Mouse (Mus musculus): Measurements from ENCODE around the gene Tsr3. TPM values are rescaled to one million over a fixed set of nuclear protein-coding genes. Genes with fewer than 3 reads are reported as not detected.

The Tsr3 gene
- polyA plus RNA-seq, 1 experiment from 2014 or later, result 33.6 TPM

DNA sequence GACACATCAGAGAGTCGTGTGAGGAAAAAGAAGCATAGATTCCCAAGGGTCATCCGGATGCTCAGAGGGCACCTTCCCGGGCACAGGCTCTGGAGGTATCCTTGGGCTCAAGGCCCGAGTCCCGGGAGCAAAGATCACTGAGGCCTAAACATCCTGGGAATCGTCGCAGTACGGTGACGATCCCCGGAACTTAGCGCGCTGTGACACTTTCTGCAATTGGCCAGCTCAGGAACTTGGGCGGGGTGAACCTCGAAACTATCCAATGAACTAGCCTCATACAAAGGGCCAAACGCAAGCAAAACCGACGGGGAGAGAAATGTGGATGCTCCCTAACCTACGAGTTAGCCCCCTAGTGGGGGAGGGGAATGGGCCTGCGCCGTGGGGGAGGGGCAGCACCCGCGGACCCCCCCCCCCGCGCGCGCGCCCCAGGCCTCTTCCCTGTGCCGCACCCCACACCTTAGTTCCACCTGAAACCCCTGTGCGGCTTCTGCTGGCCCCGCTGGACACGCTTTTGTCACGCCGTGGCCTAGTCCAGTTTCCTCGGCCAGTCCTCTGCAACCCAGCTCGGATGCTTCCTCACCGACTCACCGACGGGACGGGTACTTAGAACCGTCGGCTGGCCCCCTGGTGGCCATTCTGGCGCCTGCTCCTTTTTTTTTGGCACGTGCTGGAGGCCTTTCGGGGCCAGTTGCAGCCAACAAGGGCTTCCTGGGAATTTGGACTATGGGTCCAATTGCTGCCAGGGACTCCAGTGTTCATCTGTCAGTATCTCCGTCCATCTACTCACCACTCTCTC lies 33.9 kb downstream of the Tsr3 start:
- WGBS (ENCODE audit: insufficient replicate concordance), result 1% methylated on average over 37 of the region's 45 CpGs
- H3K9me3 ChIP-seq (replicated peaks; ENCODE audit: control insufficient read depth, low read length), result no peaks in the 10 kb centered on the region
- H3K27ac ChIP-seq (ENCODE audit: low read depth, low read length), result peak overlapping the region; percentile 99
- ATAC-seq (replicated peaks; ENCODE audit: insufficient number of reproducible peaks, low FRiP score, low TSS enrichment), result peak; percentile 88
- no peaks in the 10 kb centered on the region for H3K27me3 ChIP-seq (ENCODE audit: control insufficient read depth, insufficient read depth, low read length)
- H3K36me3 ChIP-seq (ENCODE audit: control insufficient read depth, insufficient read depth, low read length), result peaks cover 1% of the 10 kb centered on the region; the same call in 1 of the 2 replicates
- H3K4me1 ChIP-seq (ENCODE audit: control insufficient read depth, insufficient read depth, low read length), result peaks cover 18% of the 10 kb centered on the region
- H3K9ac ChIP-seq (ENCODE audit: low read depth, low read length), result peak overlapping the region; percentile 99
- peak overlapping the region; percentile 95 for H3K4me2 ChIP-seq
- peak overlapping the region; percentile 94 for H3K4me3 ChIP-seq (ENCODE audit: low read depth, low read length)

DNA sequence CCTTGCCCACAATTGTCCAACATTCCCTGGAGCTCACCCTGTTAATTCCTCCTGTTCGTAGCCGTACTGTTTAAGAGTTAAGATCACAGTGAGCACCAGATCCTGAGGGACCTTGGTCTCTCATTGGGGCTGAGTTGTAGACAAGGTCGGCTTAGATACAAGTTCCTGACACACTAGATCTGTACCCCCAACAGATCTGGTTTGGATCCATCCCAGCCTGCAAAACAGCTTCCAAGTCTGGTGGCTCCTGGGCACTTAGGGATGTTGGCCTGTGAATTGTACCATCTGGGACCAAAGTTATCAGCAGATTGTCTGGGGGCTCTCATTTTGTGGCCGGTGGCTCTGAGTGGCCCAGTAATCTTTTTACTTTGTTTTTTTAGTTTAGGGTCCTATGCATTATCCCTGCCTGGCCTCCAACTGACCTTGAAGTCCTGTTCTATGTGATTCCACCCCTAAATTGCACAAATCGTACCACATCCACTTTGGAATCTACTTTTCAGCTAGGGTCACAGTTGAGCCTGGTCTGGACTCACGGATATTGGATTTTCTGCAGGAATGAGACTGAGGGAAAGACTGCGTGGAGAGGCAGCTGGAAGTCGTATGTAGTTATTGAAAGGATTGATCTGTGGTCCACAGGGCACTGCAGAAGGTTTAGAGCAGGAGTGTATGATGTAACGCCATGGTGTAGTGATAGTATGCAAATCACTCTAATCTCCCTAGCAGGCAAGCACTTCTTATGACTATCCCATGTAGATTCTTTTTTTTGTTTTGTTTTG lies 34.8 kb downstream of the Tsr3 start, which contains the start of gene Ube2i:
Gene Ube2i (minus strand): TSS at position 52 of the 776 bp plus-strand sequence.
- H3K27me3 ChIP-seq (ENCODE audit: control insufficient read depth, insufficient read depth, low read length), result no peaks in the 10 kb centered on the region
- WGBS (ENCODE audit: insufficient replicate concordance), result 80% methylated on average over 9 of the region's 9 CpGs
- H3K9ac ChIP-seq (ENCODE audit: low read depth, low read length), result peak within 1 kb of the TSS; percentile 99
- H3K4me1 ChIP-seq (ENCODE audit: control insufficient read depth, insufficient read depth, low read length), result peaks cover 18% of the 10 kb centered on the region
- H3K9me3 ChIP-seq (replicated peaks; ENCODE audit: control insufficient read depth, low read length), result no peaks in the 10 kb centered on the region
- peak within 1 kb of the TSS; percentile 95 for H3K4me2 ChIP-seq
- peak within 1 kb of the TSS; percentile 94 for H3K4me3 ChIP-seq (ENCODE audit: low read depth, low read length)
- peak within 1 kb of the TSS; percentile 99 for H3K27ac ChIP-seq (ENCODE audit: low read depth, low read length)
- H3K36me3 ChIP-seq (ENCODE audit: control insufficient read depth, insufficient read depth, low read length), result no peaks in the 10 kb centered on the region
- no peak for ATAC-seq (replicated peaks; ENCODE audit: insufficient number of reproducible peaks, low FRiP score, low TSS enrichment)

DNA sequence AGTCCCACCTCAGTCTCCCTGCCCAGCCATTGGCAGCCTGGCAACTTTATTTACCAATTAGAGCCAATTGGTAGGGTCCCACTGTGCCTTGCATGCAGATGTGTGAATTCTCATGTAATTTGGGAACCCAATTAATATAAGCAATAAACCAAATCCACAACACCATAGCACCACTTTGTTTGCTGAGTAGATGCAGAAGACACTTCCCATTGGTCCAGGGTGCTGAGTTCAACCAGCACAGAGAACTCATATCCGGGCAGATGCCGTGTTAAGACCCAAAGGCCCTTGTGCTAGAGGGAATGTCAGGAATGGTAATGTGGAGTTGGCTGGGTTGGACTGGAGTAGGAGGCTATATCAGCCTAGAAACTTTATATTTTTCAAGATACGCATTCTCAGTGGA lies 35.9 kb downstream of the Tsr3 start:
- WGBS (ENCODE audit: insufficient replicate concordance), result 90% methylated on average over 3 of the region's 3 CpGs
- no peak for ATAC-seq (replicated peaks; ENCODE audit: insufficient number of reproducible peaks, low FRiP score, low TSS enrichment)
- Histone ChIP-seq H3K4me2 (no peak overlapping the region), H3K27me3 (ENCODE audit: control insufficient read depth, insufficient read depth, low read length) (no peaks in the 10 kb centered on the region), H3K9me3 (replicated peaks; ENCODE audit: control insufficient read depth, low read length) (no peaks in the 10 kb centered on the region), H3K36me3 (ENCODE audit: control insufficient read depth, insufficient read depth, low read length) (no peaks in the 10 kb centered on the region), H3K4me3 (ENCODE audit: low read depth, low read length) (no peak overlapping the region), H3K27ac (ENCODE audit: low read depth, low read length) (no peak overlapping the region), H3K4me1 (ENCODE audit: control insufficient read depth, insufficient read depth, low read length) (peaks cover 12% of the 10 kb centered on the region), H3K9ac (ENCODE audit: low read depth, low read length) (no peak overlapping the region)

DNA sequence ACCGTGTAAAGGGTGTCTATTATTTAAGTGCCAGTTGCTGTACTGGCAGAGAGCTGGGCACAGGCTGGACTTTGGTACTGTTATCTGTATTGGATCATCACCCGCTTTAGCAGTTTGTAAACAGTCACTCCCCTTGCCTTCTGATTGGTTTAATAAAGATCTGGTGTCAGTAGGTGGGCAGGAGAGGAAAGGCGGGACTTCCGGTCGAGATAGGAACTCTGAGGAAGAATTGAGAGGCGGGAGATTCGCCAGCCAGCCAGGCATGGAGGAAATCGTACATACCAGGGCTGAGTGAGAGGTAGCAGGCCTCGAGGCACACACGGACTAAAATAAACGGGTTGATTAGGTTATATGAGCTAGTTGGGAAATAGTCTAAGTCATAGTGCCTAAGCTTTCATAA lies 42.2 kb downstream of the Tsr3 start:
- Histone ChIP-seq H3K9ac (ENCODE audit: low read depth, low read length) (0 out of 2 replicates have a peak overlapping the region, but pooled peaks have one; percentile 39), H3K27me3 (ENCODE audit: control insufficient read depth, insufficient read depth, low read length) (no peaks in the 10 kb centered on the region), H3K27ac (ENCODE audit: low read depth, low read length) (no peak overlapping the region), H3K4me3 (ENCODE audit: low read depth, low read length) (no peak overlapping the region), H3K4me1 (ENCODE audit: control insufficient read depth, insufficient read depth, low read length) (no peaks in the 10 kb centered on the region), H3K4me2 (no peak overlapping the region; the same call in 1 of the 2 replicates), H3K36me3 (ENCODE audit: control insufficient read depth, insufficient read depth, low read length) (no peaks in the 10 kb centered on the region), H3K9me3 (replicated peaks; ENCODE audit: control insufficient read depth, low read length) (no peaks in the 10 kb centered on the region)
- no peak for ATAC-seq (replicated peaks; ENCODE audit: insufficient number of reproducible peaks, low FRiP score, low TSS enrichment)
- WGBS (ENCODE audit: insufficient replicate concordance), result 25% methylated on average over 11 of the region's 11 CpGs

DNA sequence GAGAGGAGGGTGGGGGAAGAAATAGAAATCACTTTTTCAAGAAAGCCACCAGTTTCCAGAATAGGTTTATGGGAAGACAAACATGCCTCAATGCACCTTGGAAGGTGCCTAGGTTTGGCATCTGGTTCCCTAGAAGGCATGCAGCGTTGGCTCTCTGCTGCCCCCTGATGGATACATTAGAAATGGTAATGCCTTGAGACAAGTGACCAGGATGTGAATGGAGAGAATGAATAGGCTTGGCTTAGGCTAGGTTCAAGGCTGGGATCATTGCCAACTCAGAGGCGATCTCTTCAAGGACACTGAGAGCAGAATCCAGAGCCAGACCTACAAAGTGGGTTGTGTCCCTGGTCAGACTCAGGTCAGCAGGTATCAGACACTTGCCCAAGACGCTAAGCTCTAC lies 45.1 kb downstream of the Tsr3 start:
- H3K36me3 ChIP-seq (ENCODE audit: control insufficient read depth, insufficient read depth, low read length), result no peaks in the 10 kb centered on the region
- no peak overlapping the region for H3K27ac ChIP-seq (ENCODE audit: low read depth, low read length)
- no peak overlapping the region for H3K4me3 ChIP-seq (ENCODE audit: low read depth, low read length)
- no peak overlapping the region for H3K4me2 ChIP-seq
- H3K9me3 ChIP-seq (replicated peaks; ENCODE audit: control insufficient read depth, low read length), result no peaks in the 10 kb centered on the region
- no peaks in the 10 kb centered on the region for H3K4me1 ChIP-seq (ENCODE audit: control insufficient read depth, insufficient read depth, low read length)
- no peak overlapping the region for H3K9ac ChIP-seq (ENCODE audit: low read depth, low read length)
- H3K27me3 ChIP-seq (ENCODE audit: control insufficient read depth, insufficient read depth, low read length), result no peaks in the 10 kb centered on the region
- ATAC-seq (replicated peaks; ENCODE audit: insufficient number of reproducible peaks, low FRiP score, low TSS enrichment), result no peak
- 22% methylated on average over 3 of the region's 3 CpGs for WGBS (ENCODE audit: insufficient replicate concordance)

DNA sequence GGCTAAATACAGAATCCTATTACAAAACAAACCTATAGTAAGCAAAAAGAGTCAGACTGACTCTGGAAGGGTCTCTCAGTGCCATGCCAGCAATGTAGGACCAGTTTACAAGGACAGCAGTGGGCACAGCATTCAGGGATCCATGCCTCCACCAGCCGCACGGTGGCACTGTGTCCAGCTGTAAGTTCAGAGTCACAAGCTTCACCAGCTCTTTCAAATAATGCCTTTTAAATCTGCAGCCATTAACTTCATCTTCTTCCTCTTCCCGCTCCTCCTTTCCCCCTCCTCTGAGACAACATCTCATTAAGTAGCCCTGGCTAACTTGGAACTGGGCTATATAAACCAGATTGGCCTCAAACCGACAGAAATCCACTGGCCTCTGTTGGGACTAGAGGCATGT lies 48.9 kb downstream of the Tsr3 start:
- H3K4me1 ChIP-seq (ENCODE audit: control insufficient read depth, insufficient read depth, low read length), result no peaks in the 10 kb centered on the region
- no peak for ATAC-seq (replicated peaks; ENCODE audit: insufficient number of reproducible peaks, low FRiP score, low TSS enrichment)
- no peak overlapping the region for H3K4me2 ChIP-seq
- no peaks in the 10 kb centered on the region for H3K27me3 ChIP-seq (ENCODE audit: control insufficient read depth, insufficient read depth, low read length)
- H3K9ac ChIP-seq (ENCODE audit: low read depth, low read length), result no peak overlapping the region
- H3K4me3 ChIP-seq (ENCODE audit: low read depth, low read length), result no peak overlapping the region
- WGBS (ENCODE audit: insufficient replicate concordance), result 21% methylated on average over 4 of the region's 4 CpGs
- no peak overlapping the region for H3K27ac ChIP-seq (ENCODE audit: low read depth, low read length)
- no peaks in the 10 kb centered on the region for H3K36me3 ChIP-seq (ENCODE audit: control insufficient read depth, insufficient read depth, low read length)
- H3K9me3 ChIP-seq (replicated peaks; ENCODE audit: control insufficient read depth, low read length), result no peaks in the 10 kb centered on the region

DNA sequence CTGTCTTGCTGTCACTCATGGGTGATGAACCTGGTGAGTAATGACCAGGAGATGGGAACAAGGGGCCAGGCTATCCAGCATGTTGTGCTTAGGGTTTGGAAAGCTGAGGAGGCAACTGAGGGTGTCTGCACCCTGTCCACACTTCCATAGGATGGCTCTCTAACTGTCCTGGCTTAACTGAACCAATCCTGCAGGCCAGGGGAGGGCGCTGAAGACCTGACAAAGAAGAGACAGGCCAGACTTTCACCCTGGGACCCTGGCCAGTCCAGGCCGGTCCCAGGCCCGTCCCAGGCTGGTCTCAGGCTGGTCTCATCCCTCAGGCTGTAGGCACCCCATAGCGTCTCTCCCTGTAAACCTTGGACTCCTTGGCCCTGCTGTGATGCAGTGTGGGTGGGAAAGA lies 50.4 kb downstream of the Tsr3 start:
- H3K4me1 ChIP-seq (ENCODE audit: control insufficient read depth, insufficient read depth, low read length), result no peaks in the 10 kb centered on the region
- H3K4me2 ChIP-seq, result no peak overlapping the region
- H3K36me3 ChIP-seq (ENCODE audit: control insufficient read depth, insufficient read depth, low read length), result no peaks in the 10 kb centered on the region
- no peak for ATAC-seq (replicated peaks; ENCODE audit: insufficient number of reproducible peaks, low FRiP score, low TSS enrichment)
- H3K9me3 ChIP-seq (replicated peaks; ENCODE audit: control insufficient read depth, low read length), result no peaks in the 10 kb centered on the region
- no peak overlapping the region for H3K9ac ChIP-seq (ENCODE audit: low read depth, low read length)
- H3K27ac ChIP-seq (ENCODE audit: low read depth, low read length), result no peak overlapping the region
- H3K27me3 ChIP-seq (ENCODE audit: control insufficient read depth, insufficient read depth, low read length), result no peaks in the 10 kb centered on the region
- no peak overlapping the region for H3K4me3 ChIP-seq (ENCODE audit: low read depth, low read length)
- 22% methylated on average over 4 of the region's 4 CpGs for WGBS (ENCODE audit: insufficient replicate concordance)
